Mouse (Mus musculus): ENCODE results near the gene Pla2g2d. TPM values are rescaled to one million over a fixed set of nuclear protein-coding genes. Genes with fewer than 3 reads are reported as not detected.
"Not testable (repeated sequence)": the region's sequence is repeated elsewhere in the genome, so short reads cannot be mapped to it uniquely, and the experiment has no call there.

Gene Pla2g2d
- polyA plus RNA-seq, 1 experiment from 2014 or later, result 0.21 TPM

GRCm38 (mm10) chr4:138824161-138824560 is 48.6 kb downstream of the Pla2g2d start:
- not testable (repeated sequence) for H3K9ac ChIP-seq (ENCODE audit: low read length); ATAC-seq (ENCODE audit: low FRiP score, low TSS enrichment); H3K27me3 ChIP-seq (ENCODE audit: control insufficient read depth, insufficient read depth, low read length)

GRCm38 (mm10) chr4:138824660-138825059 is 49.1 kb downstream of the Pla2g2d start:
- 86% methylated on average over 2 of the region's 2 CpGs for WGBS

More at GRCm38 (mm10) chr4:138824161-138824560, 48.6 kb downstream of the Pla2g2d start:
- H3K4me1 ChIP-seq (replicated peaks; ENCODE audit: control insufficient read depth, insufficient read depth); H3K4me2 ChIP-seq (replicated peaks; ENCODE audit: low read depth); H3K9me3 ChIP-seq (ENCODE audit: control insufficient read depth, low read length); DNase-seq (ENCODE audit: low spot score); H3K27ac ChIP-seq (replicated peaks); H3K36me3 ChIP-seq (ENCODE audit: control insufficient read depth, insufficient read depth, low read length); H3K4me3 ChIP-seq (ENCODE audit: low read depth, low read length): not testable (repeated sequence)
- TF ChIP-seq CTCF (IDR thresholded peaks at IDR 0.05; ENCODE audit: low read depth), result peak; percentile 19; the same call in 1 of the 2 replicates
- 79% methylated on average over 2 of the region's 2 CpGs for WGBS

GRCm38 (mm10) chr4:138825751-138826567 is 50.4 kb downstream of the Pla2g2d start:
- 11% methylated on average over 18 of the region's 18 CpGs for WGBS
- Histone ChIP-seq H3K4me3 (ENCODE audit: low read depth, low read length) (no peak overlapping the region), H3K4me2 (replicated peaks; ENCODE audit: low read depth) (no peak overlapping the region; the same call in none of the 2 replicates), H3K9me3 (ENCODE audit: control insufficient read depth, low read length) (no peaks in the 10 kb centered on the region), H3K4me1 (replicated peaks; ENCODE audit: control insufficient read depth, insufficient read depth) (peaks cover 2% of the 10 kb centered on the region; the same call in 1 of the 2 replicates), H3K9ac (ENCODE audit: low read length) (no peak overlapping the region), H3K27ac (replicated peaks) (no peak overlapping the region), H3K27me3 (ENCODE audit: control insufficient read depth, insufficient read depth, low read length) (no peaks in the 10 kb centered on the region), H3K36me3 (ENCODE audit: control insufficient read depth, insufficient read depth, low read length) (no peaks in the 10 kb centered on the region)
- ATAC-seq (ENCODE audit: low FRiP score, low TSS enrichment), result peak; percentile 63; the same call in 1 of the 2 replicates
- no peak for TF ChIP-seq CTCF (IDR thresholded peaks at IDR 0.05; ENCODE audit: low read depth)
- TF ChIP-seq EP300 (optimal IDR thresholded peaks at IDR 0.05), result no peak
- peak; percentile 35 for DNase-seq (ENCODE audit: low spot score)

More at GRCm38 (mm10) chr4:138824660-138825059, 49.1 kb downstream of the Pla2g2d start:
- no peak overlapping the region for H3K4me2 ChIP-seq (replicated peaks; ENCODE audit: low read depth)
- H3K27me3 ChIP-seq (ENCODE audit: control insufficient read depth, insufficient read depth, low read length), result no peaks in the 10 kb centered on the region
- H3K4me1 ChIP-seq (replicated peaks; ENCODE audit: control insufficient read depth, insufficient read depth), result peaks cover 2% of the 10 kb centered on the region; the same call in 1 of the 2 replicates
- no peak for DNase-seq (ENCODE audit: low spot score)
- H3K9me3 ChIP-seq (ENCODE audit: control insufficient read depth, low read length), result no peaks in the 10 kb centered on the region
- H3K9ac ChIP-seq (ENCODE audit: low read length), result no peak overlapping the region
- no peak overlapping the region for H3K27ac ChIP-seq (replicated peaks)
- ATAC-seq (ENCODE audit: low FRiP score, low TSS enrichment), result no peak
- TF ChIP-seq CTCF (IDR thresholded peaks at IDR 0.05; ENCODE audit: low read depth), result peak; percentile 56
- no peak for TF ChIP-seq EP300 (optimal IDR thresholded peaks at IDR 0.05)
- no peaks in the 10 kb centered on the region for H3K36me3 ChIP-seq (ENCODE audit: control insufficient read depth, insufficient read depth, low read length)
- no peak overlapping the region for H3K4me3 ChIP-seq (ENCODE audit: low read depth, low read length)

- no peaks in the 10 kb centered on the region for H3K36me3 ChIP-seq (ENCODE audit: control insufficient read depth, insufficient read depth, low read length)
- no peaks in the 10 kb centered on the region for H3K9me3 ChIP-seq (ENCODE audit: control insufficient read depth, low read length)
- ATAC-seq (ENCODE audit: low FRiP score, low TSS enrichment), result no peak
- no peak for TF ChIP-seq EP300 (optimal IDR thresholded peaks at IDR 0.05)
- no peak for TF ChIP-seq CTCF (IDR thresholded peaks at IDR 0.05; ENCODE audit: low read depth)
- WGBS, result 53% methylated on average over 11 of the region's 11 CpGs
- H3K27me3 ChIP-seq (ENCODE audit: control insufficient read depth, insufficient read depth, low read length), result no peaks in the 10 kb centered on the region
- DNase-seq (ENCODE audit: low spot score), result no peak
- H3K9ac ChIP-seq (ENCODE audit: low read length), result no peak overlapping the region
- H3K4me3 ChIP-seq (ENCODE audit: low read depth, low read length), result no peak overlapping the region
- peaks cover 2% of the 10 kb centered on the region; the same call in 1 of the 2 replicates for H3K4me1 ChIP-seq (replicated peaks; ENCODE audit: control insufficient read depth, insufficient read depth)
- no peak overlapping the region for H3K27ac ChIP-seq (replicated peaks)
- H3K4me2 ChIP-seq (replicated peaks; ENCODE audit: low read depth), result no peak overlapping the region
These were observed 51.6 kb downstream of the Pla2g2d start for GRCm38 (mm10) chr4:138827147-138827546.

Other genes starting within 250 kb of the Pla2g2d start
- gene Vwa5b1, start 139.9 kb upstream of the Pla2g2d start, polyA plus RNA-seq (2015; fragmentation: Nextera tagmentation; extraction: Ambion mirVana), result 0.10 and 0.16 TPM in 2 replicates
- gene Pla2g2c, start 50.9 kb upstream of the Pla2g2d start, polyA plus RNA-seq (2015; fragmentation: Nextera tagmentation; extraction: Ambion mirVana), result 0.30 and 0.31 TPM in 2 replicates
- gene Ubxn10, start 38.6 kb upstream of the Pla2g2d start, polyA plus RNA-seq (2015; fragmentation: Nextera tagmentation; extraction: Ambion mirVana), result 0.64 and 0.81 TPM in 2 replicates
- 8.2 and 8.7 TPM in 2 replicates for gene Pla2g2f, start 18.1 kb upstream of the Pla2g2d start, polyA plus RNA-seq (2015; fragmentation: Nextera tagmentation; extraction: Ambion mirVana)
- gene Pla2g5, start 87.7 kb downstream of the Pla2g2d start, polyA plus RNA-seq (2015; fragmentation: Nextera tagmentation; extraction: Ambion mirVana), result 0.28 and 0.34 TPM in 2 replicates
- gene Gm13030, start 98.2 kb downstream of the Pla2g2d start, polyA plus RNA-seq (2015; fragmentation: Nextera tagmentation; extraction: Ambion mirVana), result not detected in 2 replicates
- gene Pla2g2e, start 102.2 kb downstream of the Pla2g2d start, polyA plus RNA-seq (2015; fragmentation: Nextera tagmentation; extraction: Ambion mirVana), result 0.22 TPM in 1 of 2 replicates, not detected in the other
- 2.4 and 2.6 TPM in 2 replicates for gene Otud3, start 138.2 kb downstream of the Pla2g2d start, polyA plus RNA-seq (2015; fragmentation: Nextera tagmentation; extraction: Ambion mirVana)
- gene Rnf186, start 191.4 kb downstream of the Pla2g2d start, polyA plus RNA-seq (2015; fragmentation: Nextera tagmentation; extraction: Ambion mirVana), result 17.6 and 24.8 TPM in 2 replicates
- 10.3 and 10.8 TPM in 2 replicates for gene Tmco4, start 197.2 kb downstream of the Pla2g2d start, polyA plus RNA-seq (2015; fragmentation: Nextera tagmentation; extraction: Ambion mirVana)